Mouse (Mus musculus) erythroid progenitor cell, adult 5-6 weeks (primary cell): ENCODE data around the gene H3f3b. TPM values are rescaled to one million over a fixed set of nuclear protein-coding genes. Genes with fewer than 3 reads are reported as not detected.
A peak's percentile ranks its signal among the peaks of the same experiment; 100 is the strongest.

Experiments
- ATAC-seq: replicated peaks from 2 replicates; pipeline ENCODE4 v1.8.0; 2016; ENCODE audit warnings: moderate number of reproducible peaks, mild to moderate bottlenecking, moderate TSS enrichment, inconsistent platforms; ENCODE audit not compliant: poor library complexity, low FRiP score, severe bottlenecking
- total RNA-seq, 2 experiments: library from RNA; stranded (forward) in 1 of 2; stranded (reverse) in 1 of 2; fragments of 150-400 nt in 1 of 2; fragments of 186-747, 209-891 nt in 1 of 2; gene quantifications; 2 replicates each; pipeline versions ENCODE4 v1.2.3 to v1.2.4; 2015 to 2017; ENCODE audit warnings: low replicate concordance in 2 of 2

H3f3b gene
- total RNA-seq, 2 experiments from 2014 or later = 555 to 711 TPM

DNA sequence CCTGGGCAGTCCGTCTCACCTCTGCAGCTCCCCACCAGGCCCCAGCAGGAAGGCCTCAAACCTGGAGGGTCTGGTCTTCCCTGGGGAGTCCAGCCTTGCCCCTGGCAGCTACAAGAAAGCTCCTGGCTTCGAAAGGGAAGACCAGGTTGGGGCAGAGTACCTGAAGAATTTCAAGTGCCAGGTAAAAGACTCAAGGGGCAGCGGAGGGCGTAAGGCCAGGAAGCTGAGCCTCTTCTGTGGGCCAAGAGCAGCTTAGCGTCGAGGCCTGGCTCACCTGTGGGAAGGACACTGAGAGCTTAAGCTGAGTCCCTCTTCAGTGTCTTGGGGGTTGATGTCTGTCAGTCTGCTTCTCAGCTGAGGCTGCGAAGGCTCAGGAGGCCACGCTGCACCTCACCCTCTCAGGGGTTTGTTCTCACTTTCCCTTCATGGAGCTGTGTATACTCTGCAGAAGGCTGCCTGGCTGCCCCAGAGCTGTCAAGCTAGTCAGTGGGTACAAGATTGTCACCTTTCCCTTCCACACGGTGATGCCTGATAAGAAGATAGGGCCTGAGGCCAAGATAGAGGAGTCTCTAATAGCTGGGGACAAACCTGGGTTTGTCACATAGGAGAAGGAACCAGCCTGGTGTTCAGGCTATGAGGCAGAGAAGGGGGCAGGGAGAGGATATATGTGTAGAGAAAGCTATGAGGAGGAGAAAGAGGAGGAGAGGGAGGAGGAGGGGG lies 25.9 kb upstream of the H3f3b start:
- no peak for ATAC-seq

DNA sequence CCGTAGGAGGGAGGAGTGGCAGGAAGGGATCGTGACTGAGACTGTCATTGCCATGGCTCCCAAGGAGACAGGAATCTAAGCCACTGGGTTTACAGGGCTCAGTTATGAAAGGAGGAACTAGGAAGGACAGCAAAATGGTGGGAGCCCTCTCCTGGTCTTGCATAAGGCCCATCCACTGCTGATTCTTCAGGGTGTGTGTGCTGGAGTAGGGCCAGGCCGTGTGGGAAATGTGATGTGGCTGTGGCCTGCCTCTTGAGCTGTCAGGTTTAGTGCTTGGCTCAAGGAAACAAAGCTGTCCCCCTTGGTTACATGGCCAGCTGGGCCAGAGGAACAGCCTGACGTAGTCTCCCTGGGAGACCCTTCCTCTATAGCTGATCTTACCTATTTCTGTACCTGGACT lies 22.4 kb upstream of the H3f3b start:
- no peak for ATAC-seq

- no peak for ATAC-seq
Observed at GRCm38 (mm10) chr11:116049610-116050009, 21.8 kb upstream of the H3f3b start.

DNA sequence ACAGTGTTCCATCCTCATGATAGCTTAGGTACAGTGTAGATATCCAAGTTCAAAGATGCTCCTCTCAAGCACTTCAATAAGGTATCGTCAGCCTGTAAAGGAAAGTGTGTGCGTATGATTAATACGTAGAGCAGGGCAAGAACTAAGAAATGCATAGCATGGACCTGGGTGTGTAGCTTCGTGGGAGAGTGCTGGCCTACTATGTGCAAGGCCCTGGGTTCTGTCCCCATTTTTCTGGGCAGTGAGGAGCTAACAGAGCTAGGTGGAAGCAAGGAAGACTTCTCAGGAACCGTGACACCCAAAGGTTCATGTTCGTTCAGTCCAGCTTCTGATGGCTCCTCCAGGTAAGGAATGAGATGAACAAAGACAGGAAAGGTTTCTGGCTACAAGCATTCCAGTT lies 17.4 kb upstream of the H3f3b start:
- ATAC-seq = no peak

DNA sequence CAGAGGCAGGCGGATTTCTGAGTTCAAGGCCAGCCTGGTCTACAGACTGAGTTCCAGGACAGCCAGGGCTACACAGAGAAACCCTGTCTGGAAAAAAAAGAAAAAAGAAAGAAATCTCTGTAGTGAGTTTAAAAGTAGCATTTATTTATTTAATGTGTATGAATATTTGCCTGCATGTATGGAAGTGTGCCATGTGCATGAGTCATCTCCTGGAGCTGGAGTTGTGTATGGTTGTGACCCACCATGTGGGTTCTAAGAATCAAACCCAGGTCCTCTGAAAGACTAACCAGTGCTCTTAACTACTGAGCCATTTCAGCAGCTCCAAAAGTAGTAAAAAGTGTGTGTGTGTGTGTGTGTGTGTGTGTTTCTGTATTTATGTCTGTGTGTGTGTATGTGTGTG lies 15.5 kb upstream of the H3f3b start:
- no peak for ATAC-seq

GRCm38 (mm10) chr11:116042372-116043138 lies 14.8 kb upstream of the H3f3b start:
- ATAC-seq = no peak

DNA sequence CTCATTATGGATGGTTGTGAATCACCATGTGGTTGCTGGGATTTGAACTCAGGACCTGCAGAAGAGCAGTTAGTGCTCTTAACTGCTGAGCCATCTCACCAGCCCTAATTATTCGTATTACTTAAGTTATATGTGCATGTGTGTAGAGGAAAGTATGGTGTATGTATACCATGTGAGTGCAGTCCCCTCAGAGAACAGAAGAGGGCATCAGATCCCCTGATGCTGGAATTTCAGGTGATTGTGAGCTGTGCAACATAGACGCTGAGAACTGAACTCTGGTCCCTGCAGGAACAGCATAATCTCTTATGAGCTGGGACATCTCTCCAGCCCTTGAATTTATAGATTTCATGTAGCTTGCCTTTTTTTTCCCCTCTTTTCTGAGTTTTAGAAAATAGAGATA lies 14.1 kb upstream of the H3f3b start:
- ATAC-seq = no peak

GRCm38 (mm10) chr11:116040593-116040992 lies 12.8 kb upstream of the H3f3b start:
- ATAC-seq = no peak

DNA sequence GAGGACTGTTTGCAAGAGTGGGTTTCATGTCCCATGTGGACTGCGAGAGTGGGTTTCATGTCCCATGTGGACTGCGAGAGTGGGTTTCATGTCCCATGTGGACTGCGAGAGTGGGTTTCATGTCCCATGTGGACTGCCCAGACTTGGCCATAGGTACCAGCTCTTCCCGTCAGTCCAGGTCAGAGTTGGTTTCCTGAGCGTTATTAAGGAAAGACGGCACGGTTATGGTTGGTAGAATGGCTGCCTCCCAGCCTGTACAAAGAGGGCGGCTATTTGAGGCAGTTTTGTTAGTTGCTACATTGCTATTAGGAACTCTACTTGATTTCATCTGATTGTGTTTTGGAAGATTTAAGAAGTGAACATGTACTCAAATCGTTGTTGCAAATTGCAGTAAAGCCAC lies 10.1 kb upstream of the H3f3b start:
- no peak for ATAC-seq

DNA sequence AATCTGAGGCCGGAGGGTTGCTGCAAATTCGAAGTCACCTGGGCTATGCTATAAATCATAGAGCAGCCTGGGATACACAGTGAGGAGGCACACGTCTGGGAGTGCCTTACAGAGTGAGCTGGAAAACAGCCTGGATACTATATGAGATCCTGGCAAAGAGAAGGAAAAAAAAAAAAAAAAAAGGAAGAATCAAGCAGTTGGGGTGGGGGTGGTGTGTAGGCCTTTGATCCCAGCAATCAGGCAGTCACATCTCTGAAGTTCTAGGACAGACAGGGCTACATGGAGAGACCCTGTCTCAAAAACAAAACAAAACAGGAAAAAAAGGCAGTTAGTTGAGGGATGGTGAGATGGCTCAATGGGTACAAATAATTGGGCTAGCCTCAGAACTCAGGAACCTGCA lies 8.9 kb upstream of the H3f3b start:
- ATAC-seq = no peak

DNA sequence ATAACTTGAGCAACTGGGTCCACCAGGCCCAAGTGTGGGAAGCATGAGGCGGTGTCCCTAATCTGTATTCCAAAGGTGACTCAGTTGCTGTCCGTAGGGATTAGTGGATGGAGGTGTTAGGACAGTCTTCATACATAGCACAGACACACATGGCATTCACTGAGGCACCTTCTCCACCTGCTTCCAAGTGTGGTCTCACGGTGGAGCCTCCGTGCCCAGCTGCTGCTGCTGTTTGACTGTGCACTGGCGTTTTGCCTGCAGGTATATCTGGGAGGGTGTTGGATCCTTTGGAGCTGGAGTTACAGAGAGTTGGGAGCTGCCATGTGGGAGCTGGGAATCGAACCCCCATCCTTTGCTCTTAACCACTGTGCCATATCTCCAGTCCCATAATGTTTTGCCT lies 6.8 kb upstream of the H3f3b start:
- no peak for ATAC-seq

DNA sequence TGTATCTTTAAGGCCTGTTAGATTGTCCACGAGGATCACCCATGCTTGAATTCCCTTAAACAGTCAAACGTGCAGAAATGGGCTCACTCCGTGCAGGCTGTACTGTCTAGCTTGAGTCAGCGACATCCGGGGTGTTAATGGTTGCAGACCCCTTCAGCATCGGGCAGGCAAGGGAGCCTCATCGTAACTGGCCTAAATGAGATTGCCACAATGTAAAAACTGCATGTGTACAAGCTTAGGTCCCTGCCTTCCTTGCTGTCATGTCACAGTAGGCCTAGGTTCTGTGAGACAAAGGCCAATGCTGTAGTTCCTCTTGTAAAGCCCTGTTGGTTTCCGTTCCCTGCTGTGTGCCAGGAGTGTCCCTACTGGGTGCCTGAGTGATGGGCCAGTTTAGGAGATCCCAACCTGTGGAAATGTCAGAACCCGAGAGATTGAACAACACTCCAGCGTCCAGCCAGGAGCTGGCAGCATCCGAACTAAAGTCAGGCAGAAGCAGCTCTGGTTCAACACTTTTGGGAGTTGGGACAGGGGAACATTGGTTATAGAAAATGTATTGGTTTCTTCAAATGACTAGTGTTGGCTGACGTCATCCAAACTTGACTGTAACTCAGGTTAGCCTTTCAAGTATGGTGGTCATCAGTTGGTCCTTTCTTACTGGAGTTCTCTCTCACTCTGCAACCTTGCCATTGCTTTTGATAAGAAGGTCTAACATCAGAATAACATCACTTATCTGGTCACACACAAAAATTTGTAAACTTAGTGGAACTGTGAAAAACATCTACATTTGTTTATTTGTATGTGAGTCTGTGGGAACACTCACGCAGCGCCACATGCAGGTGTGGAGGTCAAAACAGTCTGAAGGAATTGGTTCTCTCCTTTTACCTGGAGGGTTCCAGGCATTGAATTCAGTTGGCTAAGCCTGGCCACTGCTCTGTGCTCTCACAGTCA lies 3.4 kb upstream of the H3f3b start:
- peak; percentile 35 for ATAC-seq

DNA sequence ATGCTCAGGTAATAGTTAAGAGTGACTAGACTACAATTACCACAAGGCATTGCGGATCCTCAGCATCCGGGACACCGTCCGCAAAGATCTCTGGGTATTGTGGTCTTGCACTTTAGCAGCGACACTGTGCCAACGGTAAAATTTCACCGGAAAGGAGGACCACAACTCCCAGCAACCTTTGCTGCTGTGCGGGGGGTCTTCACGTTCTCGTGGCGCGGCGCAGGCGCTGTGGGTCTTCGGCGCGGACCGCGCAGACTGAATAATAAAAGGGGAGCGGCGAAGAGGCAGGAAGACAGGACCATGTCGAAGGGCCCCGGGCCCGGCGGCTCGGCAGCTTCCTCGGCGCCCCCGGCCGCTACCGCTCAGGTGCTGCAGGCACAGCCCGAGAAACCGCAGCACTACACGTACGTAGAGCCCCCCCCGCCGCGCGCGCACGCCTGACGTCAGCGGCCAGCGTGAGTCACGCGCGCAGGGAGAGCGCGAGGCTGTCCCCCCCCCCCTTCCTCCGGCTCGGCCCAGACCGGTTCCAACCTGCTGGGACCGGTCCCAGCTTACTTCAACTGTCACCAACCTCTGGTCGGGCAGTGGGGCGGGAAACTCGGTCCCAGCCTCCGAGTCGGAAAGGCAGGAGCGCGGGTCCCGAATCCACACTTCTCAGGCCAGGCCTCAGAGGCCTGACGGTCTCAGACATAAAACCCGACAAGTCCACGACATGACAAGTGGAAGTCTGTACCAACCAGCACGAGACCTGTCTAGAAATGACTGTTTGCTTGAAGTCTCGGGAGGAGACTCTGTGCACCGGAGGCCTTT lies 2.5 kb upstream of the H3f3b start, which contains the start of gene Unk:
Gene Unk (plus strand): TSS at position 235 of the 810 bp plus-strand sequence.
- ATAC-seq = peak; percentile 84

GRCm38 (mm10) chr11:116029086-116029865 lies 1.5 kb upstream of the H3f3b start:
- no peak for ATAC-seq

DNA sequence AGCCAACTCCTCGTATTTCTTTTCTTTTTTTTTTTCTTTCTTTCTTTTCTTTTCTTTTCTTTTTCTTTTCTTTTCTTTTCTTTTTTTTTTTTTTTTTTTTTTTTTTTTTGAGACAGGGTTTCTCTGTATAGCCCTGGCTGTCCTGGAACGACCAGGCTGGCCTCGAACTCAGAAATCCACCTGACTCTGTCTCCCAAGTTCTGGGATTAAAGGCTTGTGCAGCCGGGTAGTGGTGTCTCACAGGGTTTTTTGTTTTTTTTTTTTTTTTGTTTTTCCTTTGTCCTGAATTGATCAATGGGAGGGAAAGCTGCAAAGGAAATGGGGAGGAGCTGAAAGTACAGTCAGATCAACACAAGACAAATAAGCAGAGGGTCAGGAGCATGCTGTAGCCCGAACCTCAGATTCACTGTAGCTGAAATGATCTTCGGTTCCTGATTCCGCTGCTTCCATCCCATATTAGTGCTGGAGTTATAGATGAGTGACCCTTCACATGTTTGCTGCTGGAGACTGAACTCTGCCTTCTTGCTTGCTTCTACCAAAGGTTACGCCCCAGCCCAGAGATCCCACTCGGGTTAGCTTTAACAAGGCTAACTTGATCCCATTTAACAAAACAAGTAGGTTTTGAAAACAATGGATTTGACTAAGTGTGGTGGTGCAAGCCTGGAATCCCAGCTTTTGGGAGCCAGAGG lies 559 bp upstream of the H3f3b start:
- no peak for ATAC-seq

DNA sequence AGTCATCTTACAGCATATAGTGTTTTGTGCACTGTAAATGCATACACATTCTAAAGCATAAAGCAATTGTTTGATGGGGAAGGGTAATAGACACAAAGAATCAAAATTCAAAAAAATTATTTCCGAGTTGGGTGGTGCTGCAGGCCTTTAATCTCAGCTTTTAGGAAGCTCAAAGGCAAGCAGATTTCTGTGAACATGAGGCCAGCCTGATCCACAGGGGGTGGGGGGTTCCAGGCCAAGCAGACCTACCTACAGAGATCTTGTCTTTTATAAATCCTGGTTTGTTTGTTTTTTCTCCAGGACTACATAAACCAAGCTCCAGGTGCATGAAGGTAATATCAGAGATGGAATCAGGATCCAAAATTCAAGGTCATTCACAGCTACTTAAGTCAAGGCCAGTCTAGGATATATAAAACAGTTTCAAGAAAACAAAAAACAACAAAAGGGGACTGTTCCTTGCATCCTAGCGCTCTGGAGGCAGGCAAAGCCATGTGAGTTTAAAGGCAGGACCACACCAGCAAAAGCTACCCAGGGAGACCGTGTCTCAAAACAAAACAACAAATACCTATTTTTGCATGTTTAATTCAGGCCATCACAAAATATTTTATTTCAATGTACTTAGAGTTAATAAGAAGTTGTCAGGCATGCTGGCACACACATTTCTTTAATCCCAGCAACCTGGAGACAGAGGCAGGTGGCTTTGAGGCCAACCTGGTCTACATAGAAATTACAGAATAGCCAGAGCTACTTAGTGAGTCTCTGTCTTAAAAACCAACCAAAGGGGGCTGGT lies 2.5 kb downstream of the H3f3b start:
- no peak for ATAC-seq

DNA sequence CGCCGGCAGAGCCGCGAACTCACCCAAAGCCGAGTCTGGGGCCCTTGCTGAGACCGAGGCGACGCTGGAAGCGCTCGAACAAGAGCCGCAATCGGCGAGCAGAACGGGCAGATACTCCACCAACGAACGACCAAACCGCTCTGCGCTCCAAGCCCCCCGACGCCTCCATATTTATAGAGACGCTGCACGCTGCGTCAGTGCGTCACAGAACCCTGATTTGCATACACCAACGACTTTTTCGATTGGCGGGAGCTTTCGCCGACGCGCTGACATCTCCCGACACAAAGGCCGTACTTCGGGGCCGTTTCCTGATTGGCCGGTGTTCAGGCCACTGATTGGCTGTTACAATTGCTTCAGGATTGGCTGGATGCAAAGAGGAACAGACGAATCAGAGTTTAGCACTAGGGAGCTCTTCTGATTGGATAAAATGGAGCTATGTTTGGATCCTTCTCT lies 3.4 kb downstream of the H3f3b start:
- ATAC-seq = peak; percentile 89
